Mouse (Mus musculus): ENCODE measurements around the gene Usp1. TPM values are rescaled to one million over a fixed set of nuclear protein-coding genes. Genes with fewer than 3 reads are reported as not detected.
A peak's percentile ranks its signal among the peaks of the same experiment; 100 is the strongest.
"Not testable (repeated sequence)": the region's sequence is repeated elsewhere in the genome, so short reads cannot be mapped to it uniquely, and the experiment has no call there.

Gene Usp1
- polyA plus RNA-seq, 1 experiment from 2014 or later, result 117 TPM

- Histone ChIP-seq H3K4me2 (peak overlapping the region; percentile 74), H3K36me3 (peaks cover 18% of the 10 kb centered on the region), H3K9ac (peak overlapping the region; percentile 99), H3K4me3 (peak overlapping the region; percentile 98), H3K27me3 (replicated peaks) (no peaks in the 10 kb centered on the region), H3K27ac (peak overlapping the region; percentile 100), H3K9me3 (replicated peaks) (no peaks in the 10 kb centered on the region), H3K4me1 (peaks cover 20% of the 10 kb centered on the region)
- ATAC-seq, result no peak
- WGBS (ENCODE audit: insufficient replicate concordance), result 2% methylated on average over 2 of the region's 2 CpGs
Measured at GRCm38 (mm10) chr4:98924906-98925178, 1.2 kb downstream of the Usp1 start.

GRCm38 (mm10) chr4:98925250-98925781 lies 1.7 kb downstream of the Usp1 start:
- WGBS (ENCODE audit: insufficient replicate concordance), result 13% methylated on average over 6 of the region's 6 CpGs
- Histone ChIP-seq H3K36me3 (peaks cover 23% of the 10 kb centered on the region), H3K9ac (peak overlapping the region; percentile 99), H3K4me1 (peaks cover 20% of the 10 kb centered on the region), H3K4me2 (peak overlapping the region; percentile 74), H3K27ac (no peak overlapping the region; the same call in 1 of the 2 replicates), H3K9me3 (replicated peaks) (no peaks in the 10 kb centered on the region), H3K4me3 (peak overlapping the region; percentile 98), H3K27me3 (replicated peaks) (no peaks in the 10 kb centered on the region)
- no peak for ATAC-seq

- ATAC-seq, result no peak
- WGBS (ENCODE audit: insufficient replicate concordance), result 81% methylated on average over 6 of the region's 6 CpGs
- Histone ChIP-seq H3K4me3 (no peak overlapping the region), H3K4me2 (no peak overlapping the region), H3K9me3 (replicated peaks) (no peaks in the 10 kb centered on the region), H3K4me1 (no peaks in the 10 kb centered on the region), H3K27ac (no peak overlapping the region), H3K9ac (no peak overlapping the region), H3K36me3 (peaks cover 80% of the 10 kb centered on the region), H3K27me3 (replicated peaks) (no peaks in the 10 kb centered on the region)
Measured at GRCm38 (mm10) chr4:98936036-98936435, 12.4 kb downstream of the Usp1 start.

- H3K36me3 ChIP-seq, result peaks cover 69% of the 10 kb centered on the region
- H3K4me2 ChIP-seq; H3K27ac ChIP-seq; ATAC-seq; H3K4me3 ChIP-seq; H3K9ac ChIP-seq; H3K27me3 ChIP-seq (replicated peaks); H3K4me1 ChIP-seq; H3K9me3 ChIP-seq (replicated peaks): not testable (repeated sequence)
- 88% methylated on average over 6 of the region's 6 CpGs for WGBS (ENCODE audit: insufficient replicate concordance)
Measured at GRCm38 (mm10) chr4:98938210-98938609, 14.6 kb downstream of the Usp1 start.

- no peaks in the 10 kb centered on the region for H3K4me1 ChIP-seq
- peaks cover 16% of the 10 kb centered on the region; the same call in 1 of the 2 replicates for H3K36me3 ChIP-seq
- no peak for ATAC-seq
- no peaks in the 10 kb centered on the region for H3K9me3 ChIP-seq (replicated peaks)
- no peak overlapping the region for H3K27ac ChIP-seq
- H3K4me3 ChIP-seq, result no peak overlapping the region
- no peak overlapping the region for H3K4me2 ChIP-seq
- no peaks in the 10 kb centered on the region for H3K27me3 ChIP-seq (replicated peaks)
- no peak overlapping the region for H3K9ac ChIP-seq
Measured at GRCm38 (mm10) chr4:98950563-98950962, 27.0 kb downstream of the Usp1 start.

GRCm38 (mm10) chr4:98955986-98956385 lies 32.4 kb downstream of the Usp1 start:
- H3K9me3 ChIP-seq (replicated peaks), result no peaks in the 10 kb centered on the region
- ATAC-seq, result no peak
- peaks cover 42% of the 10 kb centered on the region for H3K36me3 ChIP-seq
- H3K27me3 ChIP-seq (replicated peaks), result no peaks in the 10 kb centered on the region
- H3K9ac ChIP-seq, result no peak overlapping the region
- WGBS (ENCODE audit: insufficient replicate concordance), result 90% methylated on average over 8 of the region's 8 CpGs
- H3K4me1 ChIP-seq, result no peaks in the 10 kb centered on the region
- H3K4me3 ChIP-seq, result no peak overlapping the region
- no peak overlapping the region for H3K27ac ChIP-seq
- no peak overlapping the region for H3K4me2 ChIP-seq

GRCm38 (mm10) chr4:98960243-98960642 lies 36.6 kb downstream of the Usp1 start:
- H3K36me3 ChIP-seq, result peaks cover 47% of the 10 kb centered on the region
- H3K9ac ChIP-seq, result no peak overlapping the region
- no peak overlapping the region for H3K27ac ChIP-seq
- no peaks in the 10 kb centered on the region for H3K27me3 ChIP-seq (replicated peaks)
- WGBS (ENCODE audit: insufficient replicate concordance), result 64% methylated on average over 3 of the region's 3 CpGs
- no peak for ATAC-seq
- no peaks in the 10 kb centered on the region for H3K4me1 ChIP-seq
- H3K4me3 ChIP-seq, result no peak overlapping the region
- no peaks in the 10 kb centered on the region for H3K9me3 ChIP-seq (replicated peaks)
- H3K4me2 ChIP-seq, result no peak overlapping the region

GRCm38 (mm10) chr4:98969946-98970345 lies 46.3 kb downstream of the Usp1 start:
- Histone ChIP-seq H3K27ac (no peak overlapping the region), H3K36me3 (peaks cover 57% of the 10 kb centered on the region), H3K4me2 (no peak overlapping the region), H3K9me3 (replicated peaks) (no peaks in the 10 kb centered on the region), H3K4me1 (no peaks in the 10 kb centered on the region), H3K9ac (no peak overlapping the region), H3K4me3 (no peak overlapping the region), H3K27me3 (replicated peaks) (no peaks in the 10 kb centered on the region)
- 87% methylated on average over 3 of the region's 3 CpGs for WGBS (ENCODE audit: insufficient replicate concordance)
- ATAC-seq, result no peak

GRCm38 (mm10) chr4:98975741-98976140 lies 52.1 kb downstream of the Usp1 start:
- Histone ChIP-seq H3K9me3 (replicated peaks) (no peaks in the 10 kb centered on the region), H3K4me2 (no peak overlapping the region), H3K27ac (no peak overlapping the region), H3K4me1 (no peaks in the 10 kb centered on the region), H3K4me3 (no peak overlapping the region), H3K36me3 (peaks cover 37% of the 10 kb centered on the region), H3K27me3 (replicated peaks) (no peaks in the 10 kb centered on the region), H3K9ac (no peak overlapping the region)
- WGBS (ENCODE audit: insufficient replicate concordance), result 73% methylated on average over 8 of the region's 8 CpGs
- no peak for ATAC-seq

GRCm38 (mm10) chr4:98978288-98978687 lies 54.7 kb downstream of the Usp1 start:
- not testable (repeated sequence) for H3K4me2 ChIP-seq; H3K4me3 ChIP-seq; H3K27ac ChIP-seq; H3K27me3 ChIP-seq (replicated peaks); H3K4me1 ChIP-seq; H3K9me3 ChIP-seq (replicated peaks); ATAC-seq; H3K9ac ChIP-seq
- peaks cover 24% of the 10 kb centered on the region for H3K36me3 ChIP-seq
- WGBS (ENCODE audit: insufficient replicate concordance), result 92% methylated on average over 2 of the region's 2 CpGs

GRCm38 (mm10) chr4:98978693-98979092 lies 55.1 kb downstream of the Usp1 start:
- Histone ChIP-seq H3K9ac (no peak overlapping the region), H3K9me3 (replicated peaks) (no peaks in the 10 kb centered on the region), H3K36me3 (peaks cover 21% of the 10 kb centered on the region), H3K4me3 (no peak overlapping the region), H3K4me1 (no peaks in the 10 kb centered on the region), H3K4me2 (no peak overlapping the region), H3K27ac (no peak overlapping the region), H3K27me3 (replicated peaks) (no peaks in the 10 kb centered on the region)
- no peak for ATAC-seq
- 67% methylated on average over 2 of the region's 2 CpGs for WGBS (ENCODE audit: insufficient replicate concordance)

GRCm38 (mm10) chr4:98979976-98980375 lies 56.4 kb downstream of the Usp1 start:
- H3K4me3 ChIP-seq; H3K9me3 ChIP-seq (replicated peaks); ATAC-seq; H3K4me1 ChIP-seq; H3K4me2 ChIP-seq; H3K27me3 ChIP-seq (replicated peaks); H3K9ac ChIP-seq; H3K27ac ChIP-seq: not testable (repeated sequence)
- H3K36me3 ChIP-seq, result peaks cover 23% of the 10 kb centered on the region
- WGBS (ENCODE audit: insufficient replicate concordance), result 73% methylated on average over 3 of the region's 3 CpGs

GRCm38 (mm10) chr4:98984701-98985100 lies 61.1 kb downstream of the Usp1 start:
- ATAC-seq, result no peak
- Histone ChIP-seq H3K9ac (no peak overlapping the region), H3K27me3 (replicated peaks) (no peaks in the 10 kb centered on the region), H3K4me3 (no peak overlapping the region), H3K4me1 (no peaks in the 10 kb centered on the region), H3K4me2 (no peak overlapping the region), H3K27ac (no peak overlapping the region), H3K36me3 (peaks cover 32% of the 10 kb centered on the region), H3K9me3 (replicated peaks) (no peaks in the 10 kb centered on the region)
- 85% methylated on average over 8 of the region's 8 CpGs for WGBS (ENCODE audit: insufficient replicate concordance)

Measured in liver, embryonic 12.5 days (tissue).